In genomic region chr17:31635781-31636180, GRCm38 (mm10) we compare ENCODE assay signal across 13 mouse cellular contexts. TPM values are rescaled to one million over a fixed set of nuclear protein-coding genes. Genes with fewer than 3 reads are reported as not detected.
DNase-seq lines count a peak whose midpoint lies in the region; ATAC-seq and TF ChIP-seq lines count a peak whose summit lies in the region.
"Had no signal": no experiment of that assay in that cellular context is flagged by ENCODE, and none has a peak within 500 bp of the region (broad histone marks: within the 10 kb centered on the region; RNA-seq: fewer than 3 reads in every experiment).

No protein-coding gene starts in this region.

- H3K9me3 ChIP-seq in hindbrain, embryonic 11.5 days (ENCODE audit: control insufficient read depth, low read length), result no peaks in the 10 kb centered on the region
- H3K9me3 ChIP-seq in hindbrain, embryonic 10.5 days, result no peaks in the 10 kb centered on the region
- no peaks in the 10 kb centered on the region for H3K9me3 ChIP-seq in ES-Bruce4 (replicated peaks; ENCODE audit: control insufficient read depth, insufficient read depth, low read length, poor library complexity, severe bottlenecking)
- H3K9me3 ChIP-seq in forebrain, embryonic 16.5 days (ENCODE audit: control insufficient read depth, low read length), result no peaks in the 10 kb centered on the region
- H3K9me3 ChIP-seq in liver, embryonic 14.5 days (ENCODE audit: control insufficient read depth, low read length), result no peaks in the 10 kb centered on the region

- WGBS in hindbrain, embryonic 11.5 days, result 61% methylated on average over 11 of the region's 11 CpGs
- 57% methylated on average over 11 of the region's 11 CpGs for WGBS in hindbrain, embryonic 10.5 days
- 64% methylated on average over 11 of the region's 11 CpGs for WGBS in forebrain, embryonic 16.5 days
- WGBS in liver, embryonic 14.5 days (ENCODE audit: insufficient replicate concordance), result 52% methylated on average over 11 of the region's 11 CpGs

- no peak overlapping the region for H3K27ac ChIP-seq in hindbrain, embryonic 11.5 days (ENCODE audit: low read depth, low read length)
- H3K27ac ChIP-seq in hindbrain, embryonic 10.5 days, result no peak overlapping the region
- no peak overlapping the region for H3K27ac ChIP-seq in ES-Bruce4 (ENCODE audit: insufficient read depth, low read length)
- H3K27ac ChIP-seq in forebrain, embryonic 16.5 days (ENCODE audit: low read length), result no peak overlapping the region
- H3K27ac ChIP-seq in liver, embryonic 14.5 days, result no peak overlapping the region

- H3K27me3 ChIP-seq in hindbrain, embryonic 11.5 days (ENCODE audit: control insufficient read depth, insufficient read depth, low read length), result peaks cover 15% of the 10 kb centered on the region
- peaks cover 43% of the 10 kb centered on the region for H3K27me3 ChIP-seq in hindbrain, embryonic 10.5 days (ENCODE audit: insufficient read depth, poor library complexity, severe bottlenecking)
- H3K27me3 ChIP-seq in ES-Bruce4 (ENCODE audit: control insufficient read depth, insufficient read depth, low read length, poor library complexity, severe bottlenecking), result no peaks in the 10 kb centered on the region
- H3K27me3 ChIP-seq in forebrain, embryonic 16.5 days (replicated peaks; ENCODE audit: control insufficient read depth, insufficient read depth, low read length), result peaks cover 4% of the 10 kb centered on the region; the same call in 1 of the 2 replicates
- H3K27me3 ChIP-seq in liver, embryonic 14.5 days (ENCODE audit: control insufficient read depth, insufficient read depth, low read length), result peaks cover 31% of the 10 kb centered on the region

- H3K4me1 ChIP-seq in hindbrain, embryonic 11.5 days (replicated peaks; ENCODE audit: control insufficient read depth, insufficient read depth, low read length), result peaks cover 5% of the 10 kb centered on the region
- peaks cover 18% of the 10 kb centered on the region for H3K4me1 ChIP-seq in hindbrain, embryonic 10.5 days (replicated peaks)
- no peaks in the 10 kb centered on the region for H3K4me1 ChIP-seq in ES-Bruce4 (ENCODE audit: control insufficient read depth, insufficient read depth, low read length)
- peaks cover 24% of the 10 kb centered on the region for H3K4me1 ChIP-seq in forebrain, embryonic 16.5 days (replicated peaks; ENCODE audit: control insufficient read depth, insufficient read depth, low read length)
- peaks cover 0 to 3% of the 10 kb centered on the region in 2 experiments; a peak in 2 of 4 replicates for H3K4me1 ChIP-seq in liver, embryonic 14.5 days (replicated peaks; ENCODE audit: control insufficient read depth in 2 of 2, insufficient read depth in 2 of 2, low read length in 1 of 2)

- no peak for TF ChIP-seq CTCF in ES-Bruce4 (IDR thresholded peaks at IDR 0.05; ENCODE audit: low read depth, low read length)
- TF ChIP-seq CTCF in liver, embryonic 14.5 days (IDR thresholded peaks at IDR 0.05; ENCODE audit: low read depth), result no peak

- no peaks in the 10 kb centered on the region for H3K36me3 ChIP-seq in hindbrain, embryonic 11.5 days (ENCODE audit: control insufficient read depth, insufficient read depth, low read length)
- H3K36me3 ChIP-seq in hindbrain, embryonic 10.5 days, result no peaks in the 10 kb centered on the region
- H3K36me3 ChIP-seq in ES-Bruce4 (ENCODE audit: control insufficient read depth, insufficient read depth, low read length, poor library complexity, severe bottlenecking), result no peaks in the 10 kb centered on the region
- H3K36me3 ChIP-seq in forebrain, embryonic 16.5 days (ENCODE audit: control insufficient read depth, insufficient read depth), result no peaks in the 10 kb centered on the region
- H3K36me3 ChIP-seq in liver, embryonic 14.5 days (replicated peaks; ENCODE audit: control insufficient read depth, insufficient read depth, low read depth), result no peaks in the 10 kb centered on the region

- no peak for TF ChIP-seq POLR2A in ES-Bruce4 (IDR thresholded peaks at IDR 0.05; ENCODE audit: insufficient read depth, low read length)

- ATAC-seq in hindbrain, embryonic 11.5 days (ENCODE audit: low FRiP score), result no peak
- ATAC-seq in forebrain, embryonic 16.5 days, result no peak
- no peak for ATAC-seq in liver, embryonic 14.5 days (ENCODE audit: insufficient read depth)
- no peak for ATAC-seq in megakaryocyte-erythroid progenitor cell, adult 5-6 weeks (replicated peaks; ENCODE audit: low FRiP score, low TSS enrichment, poor library complexity, severe bottlenecking)

- H3K9ac ChIP-seq in hindbrain, embryonic 11.5 days (ENCODE audit: low read depth, low read length), result no peak overlapping the region
- H3K9ac ChIP-seq in ES-Bruce4 (ENCODE audit: low read depth, poor library complexity, severe bottlenecking), result peak overlapping the region; percentile 20
- no peak overlapping the region for H3K9ac ChIP-seq in forebrain, embryonic 16.5 days (replicated peaks; ENCODE audit: low read depth, low read length)
- H3K9ac ChIP-seq in liver, embryonic 14.5 days (replicated peaks), result no peak overlapping the region

- no peak overlapping the region for H3K4me3 ChIP-seq in hindbrain, embryonic 11.5 days (ENCODE audit: low read depth, low read length)
- H3K4me3 ChIP-seq in hindbrain, embryonic 10.5 days, result no peak overlapping the region
- peak overlapping the region; percentile 80 for H3K4me3 ChIP-seq in ES-Bruce4 (ENCODE audit: low read depth, low read length)
- H3K4me3 ChIP-seq in forebrain, embryonic 16.5 days (replicated peaks; ENCODE audit: low read length), result no peak overlapping the region
- no peak overlapping the region for H3K4me3 ChIP-seq in liver, embryonic 14.5 days (ENCODE audit: insufficient read depth in 1 of 2, low read depth in 2 of 2, low read length in 2 of 2)
- H3K4me3 ChIP-seq: myocyte had no signal

- TF ChIP-seq EP300 in ES-Bruce4 (IDR thresholded peaks at IDR 0.05; ENCODE audit: insufficient read depth, low read depth, low read length), result no peak
- TF ChIP-seq EP300 in liver, embryonic 14.5 days (IDR thresholded peaks at IDR 0.05; ENCODE audit: low read depth), result no peak

- H3K4me2 ChIP-seq in hindbrain, embryonic 11.5 days (replicated peaks; ENCODE audit: low read depth, low read length), result peak overlapping the region; percentile 95; the same call in 1 of the 2 replicates
- peak overlapping the region; percentile 93 for H3K4me2 ChIP-seq in forebrain, embryonic 16.5 days (ENCODE audit: low read length)
- peak overlapping the region; percentile 63 for H3K4me2 ChIP-seq in liver, embryonic 14.5 days (ENCODE audit: low read depth)

- DNase-seq in hindbrain, embryonic 11.5 days (ENCODE audit: low spot score), result no peak
- no peak for DNase-seq in hindbrain, embryonic 10.5 days (ENCODE audit: low spot score)
- DNase-seq in liver, embryonic 14.5 days (ENCODE audit: low read depth in 3 of 3, low spot score in 3 of 3), result no peak
- DNase-seq in left cerebral cortex, adult 18-20 months (ENCODE audit: low spot score in 2 of 2), result no peak
- DNase-seq in adrenal gland, adult 2 months, result no peak
- DNase-seq: cerebellum, adult 9-11 months had no signal

RNA-seq across cellular contexts. Expression of gene Cbs, which starts 1.3 kb away (rescaled TPM):
- 0.74 and 2.6 TPM in 2 replicates for polyA plus RNA-seq in hindbrain, embryonic 11.5 days (2014; fragmentation: Nextera tagmentation; extraction: Ambion mirVana)
- 0.99 and 1.5 TPM in 2 replicates for polyA plus RNA-seq in hindbrain, embryonic 10.5 days (2016; fragmentation: Nextera tagmentation; extraction: Ambion mirVana)
- polyA plus RNA-seq in ES-Bruce4 (2011; ENCODE audit: insufficient read depth, insufficient read length, low read depth, missing spikeins), result 19.5 and 32.8 TPM in 2 replicates
- 8.7 and 12.9 TPM in 2 replicates for polyA plus RNA-seq in forebrain, embryonic 16.5 days (2015; fragmentation: Nextera tagmentation; extraction: Ambion mirVana)
- polyA plus RNA-seq in liver, embryonic 14.5 days (2012; rRNA removed), result 14.6 and 15.7 TPM in 2 replicates
- polyA plus RNA-seq in liver, embryonic 14.5 days (2014; fragmentation: Nextera tagmentation; extraction: Ambion mirVana), result 13.1 and 14.9 TPM in 2 replicates
- total RNA-seq in megakaryocyte-erythroid progenitor cell, adult 5-6 weeks (2014; fragmentation: Nextera tagmentation), result not detected in 2 replicates
- 2.4 TPM in 1 of 2 replicates, not detected in the other for total RNA-seq in megakaryocyte-erythroid progenitor cell, adult 5-6 weeks (2017)
- total RNA-seq in left cerebral cortex, adult 18-20 months (2021), result 10 to 100 TPM; 36.4 to 37.2 TPM
- 1 to 10 TPM; 6.4 to 8.1 TPM for total RNA-seq in adrenal gland, adult 2 months (2021)
- 1.9 and 2.1 TPM in 2 replicates for polyA plus RNA-seq in adrenal gland, adult 2 months (2012; rRNA removed)

RNA-seq across cellular contexts. Expression of gene U2af1, which starts 22.9 kb away (rescaled TPM):
- polyA plus RNA-seq in hindbrain, embryonic 11.5 days (2014; fragmentation: Nextera tagmentation; extraction: Ambion mirVana), result 195 and 204 TPM in 2 replicates
- 344 and 443 TPM in 2 replicates for polyA plus RNA-seq in hindbrain, embryonic 10.5 days (2016; fragmentation: Nextera tagmentation; extraction: Ambion mirVana)
- polyA plus RNA-seq in ES-Bruce4 (2011; ENCODE audit: insufficient read depth, insufficient read length, low read depth, missing spikeins), result 461 and 463 TPM in 2 replicates
- polyA plus RNA-seq in forebrain, embryonic 16.5 days (2015; fragmentation: Nextera tagmentation; extraction: Ambion mirVana), result 266 and 267 TPM in 2 replicates
- 90.4 and 145 TPM in 2 replicates for polyA plus RNA-seq in liver, embryonic 14.5 days (2012; rRNA removed)
- 83.3 and 83.8 TPM in 2 replicates for polyA plus RNA-seq in liver, embryonic 14.5 days (2014; fragmentation: Nextera tagmentation; extraction: Ambion mirVana)
- total RNA-seq in megakaryocyte-erythroid progenitor cell, adult 5-6 weeks (2014; fragmentation: Nextera tagmentation), result 178 and 219 TPM in 2 replicates
- total RNA-seq in megakaryocyte-erythroid progenitor cell, adult 5-6 weeks (2017), result 310 and 385 TPM in 2 replicates
- 100 to 1,000 TPM; 118 to 119 TPM for total RNA-seq in left cerebral cortex, adult 18-20 months (2021)
- total RNA-seq in adrenal gland, adult 2 months (2021), result 100 to 1,000 TPM; 146 to 161 TPM
- polyA plus RNA-seq in adrenal gland, adult 2 months (2012; rRNA removed), result 12.7 and 12.8 TPM in 2 replicates

RNA-seq across cellular contexts. Expression of gene Cryaa, which starts 41.8 kb away (rescaled TPM):
- not detected in 2 replicates for polyA plus RNA-seq in hindbrain, embryonic 11.5 days (2014; fragmentation: Nextera tagmentation; extraction: Ambion mirVana)
- polyA plus RNA-seq in hindbrain, embryonic 10.5 days (2016; fragmentation: Nextera tagmentation; extraction: Ambion mirVana), result not detected in 2 replicates
- not detected in 2 replicates for polyA plus RNA-seq in ES-Bruce4 (2011; ENCODE audit: insufficient read depth, insufficient read length, low read depth, missing spikeins)
- not detected in 2 replicates for polyA plus RNA-seq in forebrain, embryonic 16.5 days (2015; fragmentation: Nextera tagmentation; extraction: Ambion mirVana)
- not detected in 2 replicates for polyA plus RNA-seq in liver, embryonic 14.5 days (2012; rRNA removed)
- polyA plus RNA-seq in liver, embryonic 14.5 days (2014; fragmentation: Nextera tagmentation; extraction: Ambion mirVana), result not detected in 2 replicates
- not detected in 2 replicates for total RNA-seq in megakaryocyte-erythroid progenitor cell, adult 5-6 weeks (2014; fragmentation: Nextera tagmentation)
- not detected in 2 replicates for total RNA-seq in megakaryocyte-erythroid progenitor cell, adult 5-6 weeks (2017)
- under 1 TPM in 1 of 2 experiments, not detected in 1; 0.30 TPM for total RNA-seq in left cerebral cortex, adult 18-20 months (2021)
- total RNA-seq in adrenal gland, adult 2 months (2021), result not detected
- polyA plus RNA-seq in adrenal gland, adult 2 months (2012; rRNA removed), result not detected in 2 replicates
- total RNA-seq: adrenal gland, adult 18-20 months; gastrocnemius, adult 8-10 months had no signal
- polyA plus RNA-seq: myocyte; small intestine, adult 2 months had no signal
